Mouse (Mus musculus) intestine, postnatal 0 days (tissue): ENCODE data around the gene Atg7. TPM values are rescaled to one million over a fixed set of nuclear protein-coding genes. Genes with fewer than 3 reads are reported as not detected.

Experiments
- ATAC-seq: fragments of 200-750 bp; cut with Nextera tagmentation; 2 replicates; pipeline ENCODE4 v1.8.0; 2017; ENCODE audit warnings: mild to moderate bottlenecking, moderate TSS enrichment, moderate library complexity
- H3K27ac ChIP-seq: fragments of 300-500 bp; sonication (generic); 2 replicates; pipeline ENCODE4 v1.5.1; 2014; ENCODE audit warnings: mild to moderate bottlenecking, low read depth, low read length, moderate library complexity
- H3K27me3 ChIP-seq: fragments of 300-500 bp; sonication (generic); replicated peaks from 2 replicates; pipeline ENCODE4 v1.6.1; 2014; ENCODE audit warnings: low read length, mixed read lengths; ENCODE audit not compliant: control insufficient read depth, insufficient read depth
- H3K36me3 ChIP-seq: fragments of 300-500 bp; sonication (generic); 2 replicates; pipeline ENCODE4 v1.6.1; 2014; ENCODE audit warnings: mild to moderate bottlenecking, moderate library complexity; ENCODE audit not compliant: control insufficient read depth, insufficient read depth
- H3K4me1 ChIP-seq: fragments of 300-500 bp; sonication (generic); replicated peaks from 2 replicates; pipeline ENCODE4 v1.6.1; 2014; ENCODE audit warnings: antibody characterized with exemption, low read length, mixed read lengths; ENCODE audit not compliant: control insufficient read depth, insufficient read depth
- H3K4me2 ChIP-seq: fragments of 300-500 bp; sonication (generic); replicated peaks from 2 replicates; pipeline ENCODE4 v1.6.1; 2014; ENCODE audit warnings: low read depth, mild to moderate bottlenecking, moderate library complexity
- H3K4me3 ChIP-seq: fragments of 300-500 bp; sonication (generic); 2 replicates; pipeline ENCODE4 v1.5.1; 2014; ENCODE audit warnings: low read depth, low read length
- H3K9ac ChIP-seq: fragments of 300-500 bp; sonication (generic); 2 replicates; pipeline ENCODE4 v1.6.1; 2014; ENCODE audit warnings: mild to moderate bottlenecking, low read depth, low read length
- H3K9me3 ChIP-seq: fragments of 300-500 bp; sonication (generic); 2 replicates; pipeline ENCODE4 v1.6.1; 2016; ENCODE audit warnings: mixed run types; ENCODE audit not compliant: control insufficient read depth
- CTCF ChIP-seq: sonication (generic); IDR thresholded peaks from 2 replicates; pipeline ENCODE4 v1.5.1; 2016; ENCODE audit warnings: low read depth, mild to moderate bottlenecking, control low read depth, antibody characterized with exemption, moderate library complexity
- WGBS: fragments of 180-500 bp; shearing (Covaris S2); extraction: QIAGEN DNeasy Blood & Tissue Kit; methylation state at CpG from one replicate; pipeline ENCODE4 v1.1.7; 2014; 5-methylcytosine and 5-hydroxymethylcytosine counted together
- polyA plus RNA-seq: library from polyadenylated mRNA; unstranded; fragments of >200 nt; fragmentation: Nextera tagmentation; extraction: Ambion mirVana; gene quantifications from 2 replicates; pipeline ENCODE4 v1.2.1, GENCODE M21; 2015

The Atg7 gene
- polyA plus RNA-seq, 1 experiment from 2014 or later: 12.4 TPM

GRCm38 (mm10) chr6:114835344-114835743, 192.4 kb downstream of the Atg7 start:
- Histone ChIP-seq H3K4me3 (no peak overlapping the region), H3K9ac (no peak overlapping the region), H3K36me3 (no peaks in the 10 kb centered on the region), H3K4me2 (no peak overlapping the region), H3K4me1 (no peaks in the 10 kb centered on the region; the same call in 1 of the 2 replicates), H3K9me3 (no peaks in the 10 kb centered on the region), H3K27ac (no peak overlapping the region), H3K27me3 (no peaks in the 10 kb centered on the region)
- WGBS: 90% methylated on average over 7 of the region's 7 CpGs
- no peak for ATAC-seq
- TF ChIP-seq CTCF: no peak

- TF ChIP-seq CTCF: no peak
- Histone ChIP-seq H3K36me3 (no peaks in the 10 kb centered on the region), H3K27me3 (no peaks in the 10 kb centered on the region), H3K27ac (no peak overlapping the region), H3K9ac (no peak overlapping the region), H3K9me3 (no peaks in the 10 kb centered on the region), H3K4me1 (no peaks in the 10 kb centered on the region; the same call in 1 of the 2 replicates), H3K4me2 (no peak overlapping the region), H3K4me3 (no peak overlapping the region)
- WGBS: 83% methylated on average over 1 of the region's 1 CpGs
- ATAC-seq: no peak
Measured at GRCm38 (mm10) chr6:114835752-114836151, 192.9 kb downstream of the Atg7 start.

GRCm38 (mm10) chr6:114836433-114836832, 193.5 kb downstream of the Atg7 start:
- Histone ChIP-seq H3K27ac (no peak overlapping the region), H3K9ac (no peak overlapping the region), H3K4me2 (no peak overlapping the region), H3K27me3 (no peaks in the 10 kb centered on the region), H3K9me3 (no peaks in the 10 kb centered on the region), H3K4me1 (no peaks in the 10 kb centered on the region; the same call in 1 of the 2 replicates), H3K36me3 (no peaks in the 10 kb centered on the region), H3K4me3 (no peak overlapping the region)
- no peak for ATAC-seq
- WGBS: 81% methylated on average over 3 of the region's 3 CpGs
- no peak for TF ChIP-seq CTCF

- no peak overlapping the region for H3K9ac ChIP-seq
- no peak for ATAC-seq
- H3K4me1 ChIP-seq: no peaks in the 10 kb centered on the region; the same call in 1 of the 2 replicates
- H3K4me2 ChIP-seq: no peak overlapping the region
- TF ChIP-seq CTCF: no peak
- H3K27me3 ChIP-seq: no peaks in the 10 kb centered on the region
- H3K4me3 ChIP-seq: no peak overlapping the region
- H3K36me3 ChIP-seq: no peaks in the 10 kb centered on the region
- no peaks in the 10 kb centered on the region for H3K9me3 ChIP-seq
- no peak overlapping the region for H3K27ac ChIP-seq
- WGBS: 85% methylated on average over 4 of the region's 4 CpGs
Measured at GRCm38 (mm10) chr6:114838872-114839271, 196.0 kb downstream of the Atg7 start.

- ATAC-seq: peak; percentile 53
- no peaks in the 10 kb centered on the region for H3K9me3 ChIP-seq
- no peaks in the 10 kb centered on the region; the same call in 1 of the 2 replicates for H3K4me1 ChIP-seq
- H3K36me3 ChIP-seq: no peaks in the 10 kb centered on the region
- no peak overlapping the region for H3K9ac ChIP-seq
- 84% methylated on average over 7 of the region's 7 CpGs for WGBS
- H3K27me3 ChIP-seq: no peaks in the 10 kb centered on the region
- no peak for TF ChIP-seq CTCF
- H3K27ac ChIP-seq: no peak overlapping the region
- H3K4me3 ChIP-seq: no peak overlapping the region
- no peak overlapping the region for H3K4me2 ChIP-seq
Measured at GRCm38 (mm10) chr6:114840012-114840411, 197.1 kb downstream of the Atg7 start.

- Histone ChIP-seq H3K9me3 (no peaks in the 10 kb centered on the region), H3K27ac (no peak overlapping the region), H3K9ac (no peak overlapping the region), H3K4me3 (no peak overlapping the region), H3K4me1 (no peaks in the 10 kb centered on the region; the same call in 1 of the 2 replicates), H3K4me2 (no peak overlapping the region), H3K27me3 (no peaks in the 10 kb centered on the region), H3K36me3 (no peaks in the 10 kb centered on the region)
- 70% methylated on average over 3 of the region's 3 CpGs for WGBS
- ATAC-seq: no peak
- TF ChIP-seq CTCF: no peak
Measured at GRCm38 (mm10) chr6:114842131-114842530, 199.2 kb downstream of the Atg7 start.

GRCm38 (mm10) chr6:114842863-114843262, 200.0 kb downstream of the Atg7 start:
- no peaks in the 10 kb centered on the region for H3K36me3 ChIP-seq
- no peak for ATAC-seq
- H3K27ac ChIP-seq: no peak overlapping the region
- H3K4me2 ChIP-seq: no peak overlapping the region
- no peak overlapping the region for H3K4me3 ChIP-seq
- no peak overlapping the region for H3K9ac ChIP-seq
- no peaks in the 10 kb centered on the region for H3K9me3 ChIP-seq
- H3K27me3 ChIP-seq: no peaks in the 10 kb centered on the region
- TF ChIP-seq CTCF: peak; percentile 31; the same call in 1 of the 2 replicates
- WGBS: 100% methylated on average over 2 of the region's 2 CpGs
- no peaks in the 10 kb centered on the region; the same call in 1 of the 2 replicates for H3K4me1 ChIP-seq
